Mouse (Mus musculus) G1E-ER4 (cell line): ENCODE measurements around the gene Vash1. TPM values are rescaled to one million over a fixed set of nuclear protein-coding genes. Genes with fewer than 3 reads are reported as not detected.

Source experiments
- GATA1 ChIP-seq: IDR thresholded peaks from one replicate; pipeline ENCODE4 v1.8.0; 2012; ENCODE audit warnings: low read length, inconsistent platforms
- polyA plus RNA-seq: library from polyadenylated mRNA; stranded (reverse); fragments of >175 nt; gene quantifications from 2 replicates; pipeline ENCODE4 v1.2.3, GENCODE M21; 2012

The Vash1 gene
- polyA plus RNA-seq, 1 experiment = not detected

- TF ChIP-seq GATA1 = no peak
These were observed 15.9 kb downstream of the Vash1 start for GRCm38 (mm10) chr12:86694441-86694840.

GRCm38 (mm10) chr12:86697996-86698395 is 19.5 kb downstream of the Vash1 start:
- TF ChIP-seq GATA1 = no peak

GRCm38 (mm10) chr12:86698537-86698936 is 20.0 kb downstream of the Vash1 start:
- TF ChIP-seq GATA1 = no peak

GRCm38 (mm10) chr12:86699965-86700926 is 21.7 kb downstream of the Vash1 start:
- no peak for TF ChIP-seq GATA1

- no peak for TF ChIP-seq GATA1
These were observed 22.4 kb downstream of the Vash1 start for GRCm38 (mm10) chr12:86700927-86701310.

- TF ChIP-seq GATA1 = no peak
These were observed 23.0 kb downstream of the Vash1 start for GRCm38 (mm10) chr12:86701491-86701890.

GRCm38 (mm10) chr12:86702690-86703089 is 24.2 kb downstream of the Vash1 start:
- TF ChIP-seq GATA1 = no peak

- no peak for TF ChIP-seq GATA1
These were observed 27.3 kb downstream of the Vash1 start for GRCm38 (mm10) chr12:86705843-86706242.

GRCm38 (mm10) chr12:86714026-86714425 is 35.5 kb downstream of the Vash1 start:
- no peak for TF ChIP-seq GATA1

- no peak for TF ChIP-seq GATA1
These were observed 36.9 kb downstream of the Vash1 start for GRCm38 (mm10) chr12:86715401-86715800.

- TF ChIP-seq GATA1 = no peak
These were observed 38.5 kb downstream of the Vash1 start for GRCm38 (mm10) chr12:86716962-86717361.

- no peak for TF ChIP-seq GATA1
These were observed 41.6 kb downstream of the Vash1 start for GRCm38 (mm10) chr12:86719961-86720639.

- TF ChIP-seq GATA1 = no peak
These were observed 43.0 kb downstream of the Vash1 start for GRCm38 (mm10) chr12:86721453-86721852.

GRCm38 (mm10) chr12:86724300-86724699 is 45.8 kb downstream of the Vash1 start:
- no peak for TF ChIP-seq GATA1

- no peak for TF ChIP-seq GATA1
These were observed 47.2 kb downstream of the Vash1 start for GRCm38 (mm10) chr12:86725706-86726105.

- no peak for TF ChIP-seq GATA1
These were observed 47.7 kb downstream of the Vash1 start, which contains the start of gene Angel1 for GRCm38 (mm10) chr12:86726120-86726640. Angel1 (minus strand) TSS chr12:86726460.

GRCm38 (mm10) chr12:86734319-86734810 is 55.9 kb downstream of the Vash1 start, which contains the start of gene Lrrc74a:
Lrrc74a (plus strand) TSS chr12:86734369.
- TF ChIP-seq GATA1 = no peak

Other genes with a start within 250 kb of the Vash1 start
- gene Angel1, start 47.8 kb downstream of the Vash1 start, polyA plus RNA-seq = 1.1 and 1.7 TPM in 2 replicates
- gene Lrrc74a, start 55.7 kb downstream of the Vash1 start, polyA plus RNA-seq = not detected in 2 replicates
- 22.2 and 28.1 TPM in 2 replicates for gene Irf2bpl, start 206.1 kb downstream of the Vash1 start, polyA plus RNA-seq